Mouse (Mus musculus): ENCODE results near the gene Lasp1. TPM values are rescaled to one million over a fixed set of nuclear protein-coding genes. Genes with fewer than 3 reads are reported as not detected.

Lasp1 gene
- total RNA-seq (2021): 10 to 100 TPM; 28.2 to 31.6 TPM
- 31.1 and 38.5 TPM in 2 replicates for polyA plus RNA-seq (2012; rRNA removed)
- long read RNA-seq, transcript Lasp1-201 (7 exons, 3,540 nt): major isoform, 21 of 33 reads
- long read RNA-seq, partial matches to known transcripts: 2 of 33 reads
- long read RNA-seq, other reads (novel, unspliced or antisense): 6 of 33 reads

GRCm38 (mm10) chr11:97798782-97799145 is at the start of gene Lasp1:
Gene Lasp1 (plus strand): TSS chr11:97799000.
- peaks cover 10% of the 10 kb centered on the region for H3K4me1 ChIP-seq (ENCODE audit: control insufficient read depth, insufficient read depth, low read length)
- H3K27ac ChIP-seq: peak within 1 kb of the TSS; percentile 99
- peak within 1 kb of the TSS; percentile 90 for H3K9ac ChIP-seq (ENCODE audit: low read depth, low read length)
- TF ChIP-seq CTCF (IDR thresholded peaks at IDR 0.05) (no peak), EP300 (IDR thresholded peaks at IDR 0.05; ENCODE audit: insufficient read depth, low read depth, low read length) (peak; percentile 72)
- H3K36me3 ChIP-seq (ENCODE audit: control insufficient read depth, insufficient read depth, low read length): 0 out of 2 replicates have a peak, but pooled peaks cover 2% of the 10 kb centered on the region
- under 1% methylated on average over 11 of the region's 11 CpGs for WGBS
- H3K4me3 ChIP-seq: peak within 1 kb of the TSS; percentile 99
- intact Hi-C loops (cut with DNase I): no loop called here
- DNase-seq: peak; percentile 87 to 91
- no peaks in the 10 kb centered on the region for H3K79me2 ChIP-seq (replicated peaks; ENCODE audit: control insufficient read depth, insufficient read depth, low read length)
- no peaks in the 10 kb centered on the region for H3K27me3 ChIP-seq (ENCODE audit: control insufficient read depth, insufficient read depth, low read length)

- H3K4me1 ChIP-seq (ENCODE audit: control insufficient read depth, insufficient read depth, low read length): no peaks in the 10 kb centered on the region
- intact Hi-C loops (cut with DNase I): no loop called here
- no peak for TF ChIP-seq EP300 (IDR thresholded peaks at IDR 0.05; ENCODE audit: insufficient read depth, low read depth, low read length)
- no peak for TF ChIP-seq POLR2A (IDR thresholded peaks at IDR 0.05; ENCODE audit: insufficient read depth, low read depth, low read length)
- TF ChIP-seq CTCF (IDR thresholded peaks at IDR 0.05): no peak
- H3K9ac ChIP-seq (ENCODE audit: low read depth, low read length): no peak overlapping the region
- no peaks in the 10 kb centered on the region for H3K79me2 ChIP-seq (replicated peaks; ENCODE audit: control insufficient read depth, insufficient read depth, low read length)
- 93% methylated on average over 8 of the region's 8 CpGs for WGBS
- H3K27me3 ChIP-seq (ENCODE audit: control insufficient read depth, insufficient read depth, low read length): no peaks in the 10 kb centered on the region
- DNase-seq: no peak
- H3K36me3 ChIP-seq (ENCODE audit: control insufficient read depth, insufficient read depth, low read length): no peaks in the 10 kb centered on the region
- H3K27ac ChIP-seq: no peak overlapping the region
- H3K4me3 ChIP-seq: no peak overlapping the region
These were observed 45.5 kb upstream of the Lasp1 start for GRCm38 (mm10) chr11:97753277-97753676.

GRCm38 (mm10) chr11:97758125-97758524 is 40.7 kb upstream of the Lasp1 start:
- Histone ChIP-seq H3K79me2 (replicated peaks; ENCODE audit: control insufficient read depth, insufficient read depth, low read length) (peaks cover 2% of the 10 kb centered on the region; the same call in 1 of the 2 replicates), H3K9ac (ENCODE audit: low read depth, low read length) (no peak overlapping the region), H3K4me1 (ENCODE audit: control insufficient read depth, insufficient read depth, low read length) (no peaks in the 10 kb centered on the region), H3K27me3 (ENCODE audit: control insufficient read depth, insufficient read depth, low read length) (no peaks in the 10 kb centered on the region), H3K27ac (no peak overlapping the region), H3K4me3 (no peak overlapping the region), H3K36me3 (ENCODE audit: control insufficient read depth, insufficient read depth, low read length) (no peaks in the 10 kb centered on the region)
- no peak for DNase-seq
- 89% methylated on average over 1 of the region's 1 CpGs for WGBS
- intact Hi-C loops (cut with DNase I): no loop called here
- TF ChIP-seq EP300 (IDR thresholded peaks at IDR 0.05; ENCODE audit: insufficient read depth, low read depth, low read length) (no peak), CTCF (IDR thresholded peaks at IDR 0.05) (no peak), POLR2A (IDR thresholded peaks at IDR 0.05; ENCODE audit: insufficient read depth, low read depth, low read length) (no peak)

GRCm38 (mm10) chr11:97758942-97759341 is 39.9 kb upstream of the Lasp1 start:
- H3K36me3 ChIP-seq (ENCODE audit: control insufficient read depth, insufficient read depth, low read length): no peaks in the 10 kb centered on the region
- intact Hi-C loops (cut with DNase I): no loop called here
- H3K27ac ChIP-seq: no peak overlapping the region
- 65% methylated on average over 6 of the region's 6 CpGs for WGBS
- no peak overlapping the region for H3K4me3 ChIP-seq
- H3K4me1 ChIP-seq (ENCODE audit: control insufficient read depth, insufficient read depth, low read length): no peaks in the 10 kb centered on the region
- no peaks in the 10 kb centered on the region for H3K27me3 ChIP-seq (ENCODE audit: control insufficient read depth, insufficient read depth, low read length)
- H3K79me2 ChIP-seq (replicated peaks; ENCODE audit: control insufficient read depth, insufficient read depth, low read length): peaks cover 2% of the 10 kb centered on the region; the same call in 1 of the 2 replicates
- no peak for DNase-seq
- TF ChIP-seq CTCF (IDR thresholded peaks at IDR 0.05): no peak
- no peak for TF ChIP-seq EP300 (IDR thresholded peaks at IDR 0.05; ENCODE audit: insufficient read depth, low read depth, low read length)
- no peak for TF ChIP-seq POLR2A (IDR thresholded peaks at IDR 0.05; ENCODE audit: insufficient read depth, low read depth, low read length)
- no peak overlapping the region for H3K9ac ChIP-seq (ENCODE audit: low read depth, low read length)

GRCm38 (mm10) chr11:97761638-97762037 is 37.2 kb upstream of the Lasp1 start:
- Histone ChIP-seq H3K27me3 (ENCODE audit: control insufficient read depth, insufficient read depth, low read length) (no peaks in the 10 kb centered on the region), H3K4me3 (no peak overlapping the region), H3K4me1 (ENCODE audit: control insufficient read depth, insufficient read depth, low read length) (no peaks in the 10 kb centered on the region), H3K9ac (ENCODE audit: low read depth, low read length) (no peak overlapping the region), H3K27ac (no peak overlapping the region), H3K36me3 (ENCODE audit: control insufficient read depth, insufficient read depth, low read length) (no peaks in the 10 kb centered on the region), H3K79me2 (replicated peaks; ENCODE audit: control insufficient read depth, insufficient read depth, low read length) (peaks cover 2% of the 10 kb centered on the region; the same call in 1 of the 2 replicates)
- no peak for DNase-seq
- intact Hi-C loops (cut with DNase I): no loop called here
- TF ChIP-seq POLR2A (IDR thresholded peaks at IDR 0.05; ENCODE audit: insufficient read depth, low read depth, low read length) (no peak), CTCF (IDR thresholded peaks at IDR 0.05) (peak; percentile 33), EP300 (IDR thresholded peaks at IDR 0.05; ENCODE audit: insufficient read depth, low read depth, low read length) (no peak)

GRCm38 (mm10) chr11:97766154-97766881 is 32.5 kb upstream of the Lasp1 start, which contains the start of gene Cwc25:
Gene Cwc25 (minus strand): TSS chr11:97766556.
- WGBS: 1% methylated on average over 38 of the region's 38 CpGs
- Histone ChIP-seq H3K79me2 (replicated peaks; ENCODE audit: control insufficient read depth, insufficient read depth, low read length) (peaks cover 2% of the 10 kb centered on the region; the same call in 1 of the 2 replicates), H3K9ac (ENCODE audit: low read depth, low read length) (peak within 1 kb of the TSS; percentile 79), H3K27ac (peak within 1 kb of the TSS; percentile 95), H3K27me3 (ENCODE audit: control insufficient read depth, insufficient read depth, low read length) (no peaks in the 10 kb centered on the region), H3K4me3 (peak within 1 kb of the TSS; percentile 90), H3K36me3 (ENCODE audit: control insufficient read depth, insufficient read depth, low read length) (no peaks in the 10 kb centered on the region), H3K4me1 (ENCODE audit: control insufficient read depth, insufficient read depth, low read length) (no peaks in the 10 kb centered on the region)
- intact Hi-C loops (cut with DNase I): loop anchor here (1.0 kb wide), 2 partner anchors 16 to 21 kb away; partner anchors contain the start of gene Rpl23
- TF ChIP-seq EP300 (IDR thresholded peaks at IDR 0.05; ENCODE audit: insufficient read depth, low read depth, low read length) (peak; percentile 97), CTCF (IDR thresholded peaks at IDR 0.05) (no peak), POLR2A (IDR thresholded peaks at IDR 0.05; ENCODE audit: insufficient read depth, low read depth, low read length) (peak; percentile 97)
- peak; percentile 95 to 97 for DNase-seq
